Mouse (Mus musculus) heart, embryonic 12.5 days (tissue): ENCODE measurements around the gene Echdc2. TPM values are rescaled to one million over a fixed set of nuclear protein-coding genes. Genes with fewer than 3 reads are reported as not detected.

Source experiments
- ATAC-seq: fragments of 200-750 bp; cut with Nextera tagmentation; 2 replicates; pipeline ENCODE4 v1.8.0; 2017; ENCODE audit warnings: moderate TSS enrichment, moderate library complexity; ENCODE audit not compliant: insufficient number of reproducible peaks, low FRiP score
- H3K27ac ChIP-seq: fragments of 300-500 bp; sonication (generic); 2 replicates; pipeline ENCODE4 v1.5.1; 2016; ENCODE audit warnings: mild to moderate bottlenecking, moderate library complexity; ENCODE audit not compliant: poor library complexity, severe bottlenecking
- H3K27me3 ChIP-seq: fragments of 300-500 bp; sonication (generic); replicated peaks from 2 replicates; pipeline ENCODE4 v1.6.1; 2016; ENCODE audit warnings: mild to moderate bottlenecking, moderate library complexity
- H3K36me3 ChIP-seq: fragments of 300-500 bp; sonication (generic); 2 replicates; pipeline ENCODE4 v1.6.1; 2016; ENCODE audit warnings: mild to moderate bottlenecking, moderate library complexity
- H3K4me1 ChIP-seq: fragments of 300-500 bp; sonication (generic); replicated peaks from 2 replicates; pipeline ENCODE4 v1.6.1; 2016; ENCODE audit warnings: mild to moderate bottlenecking
- H3K4me2 ChIP-seq: fragments of 300-500 bp; sonication (generic); 2 replicates; pipeline ENCODE4 v1.6.1; 2016; ENCODE audit warnings: mild to moderate bottlenecking, moderate library complexity
- H3K4me3 ChIP-seq: fragments of 300-500 bp; sonication (generic); 2 replicates; pipeline ENCODE4 v1.5.1; 2016; ENCODE audit warnings: mild to moderate bottlenecking
- H3K9ac ChIP-seq: fragments of 300-500 bp; sonication (generic); 2 replicates; pipeline ENCODE4 v1.6.1; 2016; ENCODE audit warnings: mild to moderate bottlenecking, moderate library complexity
- H3K9me3 ChIP-seq: fragments of 300-500 bp; sonication (generic); replicated peaks from 2 replicates; pipeline ENCODE4 v1.6.1; 2016; ENCODE audit warnings: mild to moderate bottlenecking, moderate library complexity
- WGBS: fragments of 180-500 bp; shearing (Covaris S2); methylation state at CpG from one replicate; pipeline ENCODE4 v1.1.7; 2016; 5-methylcytosine and 5-hydroxymethylcytosine counted together
- polyA plus RNA-seq: library from polyadenylated mRNA; unstranded; fragments of >200 nt; fragmentation: Nextera tagmentation; extraction: Ambion mirVana; gene quantifications from 2 replicates; pipeline ENCODE4 v1.2.1, GENCODE M21; 2016

Echdc2 gene
- polyA plus RNA-seq, 1 experiment from 2014 or later = 14.5 TPM

- H3K36me3 ChIP-seq = no peaks in the 10 kb centered on the region
- no peak overlapping the region for H3K4me2 ChIP-seq
- ATAC-seq = no peak
- H3K9ac ChIP-seq = no peak overlapping the region
- no peak overlapping the region for H3K4me3 ChIP-seq
- H3K4me1 ChIP-seq = no peaks in the 10 kb centered on the region
- 72% methylated on average over 6 of the region's 6 CpGs for WGBS
- H3K27ac ChIP-seq = no peak overlapping the region
- no peaks in the 10 kb centered on the region for H3K9me3 ChIP-seq
- H3K27me3 ChIP-seq = no peaks in the 10 kb centered on the region; the same call in 1 of the 2 replicates
Observed at GRCm38 (mm10) chr4:108204629-108205028, 39.4 kb downstream of the Echdc2 start.

GRCm38 (mm10) chr4:108213023-108213422 lies 47.8 kb downstream of the Echdc2 start:
- Histone ChIP-seq H3K27ac (no peak overlapping the region), H3K4me3 (no peak overlapping the region), H3K27me3 (peaks cover 22% of the 10 kb centered on the region), H3K9me3 (no peaks in the 10 kb centered on the region), H3K36me3 (no peaks in the 10 kb centered on the region), H3K9ac (no peak overlapping the region), H3K4me1 (peaks cover 9% of the 10 kb centered on the region; the same call in 1 of the 2 replicates), H3K4me2 (no peak overlapping the region)
- 87% methylated on average over 2 of the region's 2 CpGs for WGBS
- no peak for ATAC-seq

GRCm38 (mm10) chr4:108217332-108218179 lies 52.3 kb downstream of the Echdc2 start, which contains the start of gene Zyg11a:
Gene Zyg11a, minus strand, starts transcription at chr4:108218048.
- Histone ChIP-seq H3K4me2 (peak within 1 kb of the TSS; percentile 71), H3K9ac (peak within 1 kb of the TSS; percentile 23), H3K36me3 (no peaks in the 10 kb centered on the region), H3K4me1 (peaks cover 16% of the 10 kb centered on the region), H3K27ac (no peak within 1 kb of the TSS), H3K27me3 (peaks cover 44% of the 10 kb centered on the region), H3K9me3 (no peaks in the 10 kb centered on the region), H3K4me3 (peak within 1 kb of the TSS; percentile 50)
- 2% methylated on average over 97 of the region's 107 CpGs for WGBS
- ATAC-seq = peak; percentile 57

GRCm38 (mm10) chr4:108219019-108219418 lies 53.8 kb downstream of the Echdc2 start:
- H3K27ac ChIP-seq = no peak overlapping the region
- H3K4me1 ChIP-seq = peaks cover 16% of the 10 kb centered on the region
- peak overlapping the region; percentile 19; the same call in 1 of the 2 replicates for H3K4me3 ChIP-seq
- H3K27me3 ChIP-seq = peaks cover 44% of the 10 kb centered on the region
- no peaks in the 10 kb centered on the region for H3K9me3 ChIP-seq
- no peaks in the 10 kb centered on the region for H3K36me3 ChIP-seq
- no peak for ATAC-seq
- WGBS = 6% methylated on average over 9 of the region's 9 CpGs
- peak overlapping the region; percentile 60 for H3K4me2 ChIP-seq
- H3K9ac ChIP-seq = no peak overlapping the region

GRCm38 (mm10) chr4:108222507-108222906 lies 57.3 kb downstream of the Echdc2 start:
- Histone ChIP-seq H3K4me2 (no peak overlapping the region), H3K4me3 (no peak overlapping the region), H3K4me1 (peaks cover 19% of the 10 kb centered on the region), H3K9me3 (no peaks in the 10 kb centered on the region), H3K27me3 (peaks cover 28% of the 10 kb centered on the region), H3K27ac (no peak overlapping the region), H3K36me3 (no peaks in the 10 kb centered on the region), H3K9ac (no peak overlapping the region)
- no peak for ATAC-seq
- WGBS = 84% methylated on average over 5 of the region's 5 CpGs

- Histone ChIP-seq H3K4me2 (no peak overlapping the region), H3K27me3 (0 out of 2 replicates have a peak, but pooled peaks cover 6% of the 10 kb centered on the region), H3K27ac (no peak overlapping the region), H3K4me3 (no peak overlapping the region), H3K9ac (no peak overlapping the region), H3K4me1 (peaks cover 7% of the 10 kb centered on the region; the same call in 1 of the 2 replicates), H3K36me3 (no peaks in the 10 kb centered on the region), H3K9me3 (no peaks in the 10 kb centered on the region)
- ATAC-seq = no peak
- WGBS = 73% methylated on average over 3 of the region's 3 CpGs
Observed at GRCm38 (mm10) chr4:108225341-108225872, 60.2 kb downstream of the Echdc2 start.

Other genes with a start within 250 kb of the Echdc2 start
- gene Cpt2, start 241.8 kb upstream of the Echdc2 start, polyA plus RNA-seq = 56.7 and 58.8 TPM in 2 replicates
- gene Slc1a7, start 197.1 kb upstream of the Echdc2 start, polyA plus RNA-seq = not detected in 2 replicates
- 0.55 and 0.59 TPM in 2 replicates for gene Podn, start 69.0 kb upstream of the Echdc2 start, polyA plus RNA-seq
- 166 and 168 TPM in 2 replicates for gene Scp2, start 20.4 kb upstream of the Echdc2 start, polyA plus RNA-seq
- gene Zyg11a, start 52.6 kb downstream of the Echdc2 start, polyA plus RNA-seq = 0.13 TPM in 1 of 2 replicates, not detected in the other
- 11.0 and 12.1 TPM in 2 replicates for gene Zyg11b, start 135.7 kb downstream of the Echdc2 start, polyA plus RNA-seq
- 46.6 and 46.8 TPM in 2 replicates for gene Coa7, start 162.7 kb downstream of the Echdc2 start, polyA plus RNA-seq
- gene Shisal2a, start 217.9 kb downstream of the Echdc2 start, polyA plus RNA-seq = 1.1 and 1.4 TPM in 2 replicates
- gene Gpx7, start 241.5 kb downstream of the Echdc2 start, polyA plus RNA-seq = 66.1 and 67.6 TPM in 2 replicates